Mouse (Mus musculus): ENCODE data around the gene Mecom. TPM values are rescaled to one million over a fixed set of nuclear protein-coding genes. Genes with fewer than 3 reads are reported as not detected.

Gene Mecom
- polyA plus RNA-seq, 1 experiment from 2014 or later = 17.6 TPM

- Histone ChIP-seq H3K27me3 (replicated peaks; ENCODE audit: control insufficient read depth, insufficient read depth, low read length) (0 out of 2 replicates have a peak, but pooled peaks cover 4% of the 10 kb centered on the region), H3K9me3 (ENCODE audit: control insufficient read depth, low read length) (no peaks in the 10 kb centered on the region), H3K4me2 (ENCODE audit: low read length) (no peak overlapping the region), H3K27ac (ENCODE audit: low read depth) (no peak overlapping the region), H3K36me3 (ENCODE audit: control insufficient read depth, insufficient read depth, low read length) (no peaks in the 10 kb centered on the region), H3K4me1 (replicated peaks; ENCODE audit: control insufficient read depth, insufficient read depth, low read length) (no peaks in the 10 kb centered on the region), H3K9ac (ENCODE audit: low read length) (no peak overlapping the region), H3K4me3 (ENCODE audit: low read depth, low read length) (no peak overlapping the region)
- WGBS = 61% methylated on average over 4 of the region's 4 CpGs
- ATAC-seq (replicated peaks; ENCODE audit: low FRiP score, low TSS enrichment, low read depth) = no peak
- no peak for DNase-seq (ENCODE audit: low spot score)
These were observed 155.1 kb downstream of the Mecom start for GRCm38 (mm10) chr3:30392662-30393061.

- Histone ChIP-seq H3K4me2 (ENCODE audit: low read length) (no peak overlapping the region), H3K9me3 (ENCODE audit: control insufficient read depth, low read length) (no peaks in the 10 kb centered on the region), H3K36me3 (ENCODE audit: control insufficient read depth, insufficient read depth, low read length) (no peaks in the 10 kb centered on the region), H3K27me3 (replicated peaks; ENCODE audit: control insufficient read depth, insufficient read depth, low read length) (0 out of 2 replicates have a peak, but pooled peaks cover 4% of the 10 kb centered on the region), H3K4me3 (ENCODE audit: low read depth, low read length) (no peak overlapping the region), H3K9ac (ENCODE audit: low read length) (no peak overlapping the region), H3K27ac (ENCODE audit: low read depth) (no peak overlapping the region), H3K4me1 (replicated peaks; ENCODE audit: control insufficient read depth, insufficient read depth, low read length) (no peaks in the 10 kb centered on the region)
- 25% methylated on average over 4 of the region's 4 CpGs for WGBS
- ATAC-seq (replicated peaks; ENCODE audit: low FRiP score, low TSS enrichment, low read depth) = no peak
- DNase-seq (ENCODE audit: low spot score) = no peak
These were observed 155.6 kb downstream of the Mecom start for GRCm38 (mm10) chr3:30392218-30392617.

GRCm38 (mm10) chr3:30390346-30390745 lies 157.5 kb downstream of the Mecom start:
- no peak overlapping the region for H3K4me3 ChIP-seq (ENCODE audit: low read depth, low read length)
- no peaks in the 10 kb centered on the region for H3K36me3 ChIP-seq (ENCODE audit: control insufficient read depth, insufficient read depth, low read length)
- no peaks in the 10 kb centered on the region for H3K9me3 ChIP-seq (ENCODE audit: control insufficient read depth, low read length)
- no peak for DNase-seq (ENCODE audit: low spot score)
- H3K9ac ChIP-seq (ENCODE audit: low read length) = no peak overlapping the region
- no peak overlapping the region for H3K27ac ChIP-seq (ENCODE audit: low read depth)
- whole genome bisulfite sequencing = 88% methylated on average over 5 of the region's 5 CpGs
- H3K4me1 ChIP-seq (replicated peaks; ENCODE audit: control insufficient read depth, insufficient read depth, low read length) = no peaks in the 10 kb centered on the region
- ATAC-seq (replicated peaks; ENCODE audit: low FRiP score, low TSS enrichment, low read depth) = no peak
- 0 out of 2 replicates have a peak, but pooled peaks cover 4% of the 10 kb centered on the region for H3K27me3 ChIP-seq (replicated peaks; ENCODE audit: control insufficient read depth, insufficient read depth, low read length)
- H3K4me2 ChIP-seq (ENCODE audit: low read length) = no peak overlapping the region

- no peak overlapping the region for H3K4me2 ChIP-seq (ENCODE audit: low read length)
- ATAC-seq (replicated peaks; ENCODE audit: low FRiP score, low TSS enrichment, low read depth) (no peak), DNase-seq (ENCODE audit: low spot score) (no peak)
- 0 out of 2 replicates have a peak, but pooled peaks cover 4% of the 10 kb centered on the region for H3K27me3 ChIP-seq (replicated peaks; ENCODE audit: control insufficient read depth, insufficient read depth, low read length)
- no peak overlapping the region for H3K27ac ChIP-seq (ENCODE audit: low read depth)
- H3K36me3 ChIP-seq (ENCODE audit: control insufficient read depth, insufficient read depth, low read length) = no peaks in the 10 kb centered on the region
- 28% methylated on average over 4 of the region's 4 CpGs for WGBS
- H3K4me1 ChIP-seq (replicated peaks; ENCODE audit: control insufficient read depth, insufficient read depth, low read length) = no peaks in the 10 kb centered on the region
- no peak overlapping the region for H3K9ac ChIP-seq (ENCODE audit: low read length)
- no peaks in the 10 kb centered on the region for H3K9me3 ChIP-seq (ENCODE audit: control insufficient read depth, low read length)
- H3K4me3 ChIP-seq (ENCODE audit: low read depth, low read length) = no peak overlapping the region
These were observed 167.5 kb downstream of the Mecom start for GRCm38 (mm10) chr3:30380273-30380672.

GRCm38 (mm10) chr3:30379301-30379700 lies 168.5 kb downstream of the Mecom start:
- no peak overlapping the region for H3K4me3 ChIP-seq (ENCODE audit: low read depth, low read length)
- no peak overlapping the region for H3K27ac ChIP-seq (ENCODE audit: low read depth)
- H3K9me3 ChIP-seq (ENCODE audit: control insufficient read depth, low read length) = no peaks in the 10 kb centered on the region
- H3K36me3 ChIP-seq (ENCODE audit: control insufficient read depth, insufficient read depth, low read length) = no peaks in the 10 kb centered on the region
- no peak overlapping the region for H3K4me2 ChIP-seq (ENCODE audit: low read length)
- 37% methylated on average over 6 of the region's 6 CpGs for WGBS
- no peaks in the 10 kb centered on the region for H3K4me1 ChIP-seq (replicated peaks; ENCODE audit: control insufficient read depth, insufficient read depth, low read length)
- H3K9ac ChIP-seq (ENCODE audit: low read length) = no peak overlapping the region
- no peak for ATAC-seq (replicated peaks; ENCODE audit: low FRiP score, low TSS enrichment, low read depth)
- DNase-seq (ENCODE audit: low spot score) = no peak
- 0 out of 2 replicates have a peak, but pooled peaks cover 4% of the 10 kb centered on the region for H3K27me3 ChIP-seq (replicated peaks; ENCODE audit: control insufficient read depth, insufficient read depth, low read length)

- WGBS = 29% methylated on average over 7 of the region's 7 CpGs
- no peak overlapping the region for H3K9ac ChIP-seq (ENCODE audit: low read length)
- H3K27ac ChIP-seq (ENCODE audit: low read depth) = no peak overlapping the region
- H3K9me3 ChIP-seq (ENCODE audit: control insufficient read depth, low read length) = no peaks in the 10 kb centered on the region
- H3K4me3 ChIP-seq (ENCODE audit: low read depth, low read length) = no peak overlapping the region
- H3K27me3 ChIP-seq (replicated peaks; ENCODE audit: control insufficient read depth, insufficient read depth, low read length) = no peaks in the 10 kb centered on the region
- ATAC-seq (replicated peaks; ENCODE audit: low FRiP score, low TSS enrichment, low read depth) (no peak), DNase-seq (ENCODE audit: low spot score) (no peak)
- H3K36me3 ChIP-seq (ENCODE audit: control insufficient read depth, insufficient read depth, low read length) = no peaks in the 10 kb centered on the region
- peak overlapping the region; percentile 37 for H3K4me2 ChIP-seq (ENCODE audit: low read length)
- no peaks in the 10 kb centered on the region for H3K4me1 ChIP-seq (replicated peaks; ENCODE audit: control insufficient read depth, insufficient read depth, low read length)
These were observed 176.3 kb downstream of the Mecom start for GRCm38 (mm10) chr3:30371472-30371871.

- Histone ChIP-seq H3K9ac (ENCODE audit: low read length) (no peak overlapping the region), H3K4me3 (ENCODE audit: low read depth, low read length) (no peak overlapping the region), H3K9me3 (ENCODE audit: control insufficient read depth, low read length) (no peaks in the 10 kb centered on the region), H3K27ac (ENCODE audit: low read depth) (no peak overlapping the region), H3K36me3 (ENCODE audit: control insufficient read depth, insufficient read depth, low read length) (no peaks in the 10 kb centered on the region), H3K4me1 (replicated peaks; ENCODE audit: control insufficient read depth, insufficient read depth, low read length) (no peaks in the 10 kb centered on the region), H3K4me2 (ENCODE audit: low read length) (peak overlapping the region; percentile 37), H3K27me3 (replicated peaks; ENCODE audit: control insufficient read depth, insufficient read depth, low read length) (no peaks in the 10 kb centered on the region)
- no peak for ATAC-seq (replicated peaks; ENCODE audit: low FRiP score, low TSS enrichment, low read depth)
- DNase-seq (ENCODE audit: low spot score) = no peak
- whole genome bisulfite sequencing = 49% methylated on average over 16 of the region's 16 CpGs
These were observed 176.8 kb downstream of the Mecom start for GRCm38 (mm10) chr3:30370860-30371455.

GRCm38 (mm10) chr3:30366621-30367020 lies 181.2 kb downstream of the Mecom start:
- no peak overlapping the region for H3K27ac ChIP-seq (ENCODE audit: low read depth)
- H3K36me3 ChIP-seq (ENCODE audit: control insufficient read depth, insufficient read depth, low read length) = no peaks in the 10 kb centered on the region
- no peaks in the 10 kb centered on the region for H3K9me3 ChIP-seq (ENCODE audit: control insufficient read depth, low read length)
- no peak overlapping the region for H3K9ac ChIP-seq (ENCODE audit: low read length)
- 88% methylated on average over 7 of the region's 7 CpGs for WGBS
- H3K4me3 ChIP-seq (ENCODE audit: low read depth, low read length) = no peak overlapping the region
- DNase-seq (ENCODE audit: low spot score) (no peak), ATAC-seq (replicated peaks; ENCODE audit: low FRiP score, low TSS enrichment, low read depth) (no peak)
- H3K27me3 ChIP-seq (replicated peaks; ENCODE audit: control insufficient read depth, insufficient read depth, low read length) = 0 out of 2 replicates have a peak, but pooled peaks cover 4% of the 10 kb centered on the region
- H3K4me1 ChIP-seq (replicated peaks; ENCODE audit: control insufficient read depth, insufficient read depth, low read length) = no peaks in the 10 kb centered on the region
- no peak overlapping the region for H3K4me2 ChIP-seq (ENCODE audit: low read length)

GRCm38 (mm10) chr3:30361190-30361589 lies 186.6 kb downstream of the Mecom start:
- Histone ChIP-seq H3K27me3 (replicated peaks; ENCODE audit: control insufficient read depth, insufficient read depth, low read length) (0 out of 2 replicates have a peak, but pooled peaks cover 4% of the 10 kb centered on the region), H3K9ac (ENCODE audit: low read length) (no peak overlapping the region), H3K9me3 (ENCODE audit: control insufficient read depth, low read length) (no peaks in the 10 kb centered on the region), H3K36me3 (ENCODE audit: control insufficient read depth, insufficient read depth, low read length) (no peaks in the 10 kb centered on the region), H3K4me2 (ENCODE audit: low read length) (no peak overlapping the region), H3K27ac (ENCODE audit: low read depth) (no peak overlapping the region), H3K4me1 (replicated peaks; ENCODE audit: control insufficient read depth, insufficient read depth, low read length) (no peaks in the 10 kb centered on the region), H3K4me3 (ENCODE audit: low read depth, low read length) (no peak overlapping the region)
- ATAC-seq (replicated peaks; ENCODE audit: low FRiP score, low TSS enrichment, low read depth) (no peak), DNase-seq (ENCODE audit: low spot score) (no peak)
- WGBS = 90% methylated on average over 5 of the region's 5 CpGs

Measured in intestine, embryonic 14.5 days (tissue).